In genomic region chr3:97710134-97710533, GRCm38 (mm10) we compare ENCODE assay signal across 26 mouse cellular contexts. TPM values are rescaled to one million over a fixed set of nuclear protein-coding genes. Genes with fewer than 3 reads are reported as not detected.
"Had no signal": no experiment of that assay in that cellular context is flagged by ENCODE, and none has a peak within 500 bp of the region (broad histone marks: within the 10 kb centered on the region; RNA-seq: fewer than 3 reads in every experiment).

No protein-coding gene starts in this region.

- H3K27ac ChIP-seq: lung, embryonic 15.5 days; macrophage; midbrain, embryonic 13.5 days; midbrain, embryonic 15.5 days; neural tube, embryonic 12.5 days had no signal

- H3K27me3 ChIP-seq: lung, embryonic 15.5 days; midbrain, embryonic 13.5 days; midbrain, embryonic 15.5 days; neural tube, embryonic 12.5 days had no signal

- H3K36me3 ChIP-seq: lung, embryonic 15.5 days; midbrain, embryonic 13.5 days; neural tube, embryonic 12.5 days had no signal

- ATAC-seq: midbrain, embryonic 13.5 days; midbrain, embryonic 15.5 days had no signal

- DNase-seq: lung, adult 2 months; lung, postnatal 10 days; lung, postnatal 36 days; right cerebral cortex, postnatal 25 days; right cerebral cortex, postnatal 4 days; spleen, adult 18-20 months; thymus, adult 18-20 months; thymus, postnatal 14 days; thymus, postnatal 36 days had no signal

- H3K4me3 ChIP-seq: lung, embryonic 15.5 days; megakaryocyte, embryonic 14.5 days; midbrain, embryonic 13.5 days; midbrain, embryonic 15.5 days; neural tube, embryonic 12.5 days had no signal

- H3K4me1 ChIP-seq: lung, embryonic 15.5 days; midbrain, embryonic 13.5 days; midbrain, embryonic 15.5 days; neural tube, embryonic 12.5 days had no signal

- H3K9me3 ChIP-seq: lung, embryonic 15.5 days; midbrain, embryonic 13.5 days; midbrain, embryonic 15.5 days; neural tube, embryonic 12.5 days had no signal

RNA-seq across cellular contexts. Expression of gene Gm17651, which starts 35.6 kb away (rescaled TPM):
- total RNA-seq: megakaryocyte progenitor cell, adult 5-6 weeks; midbrain, postnatal 0 days; monocyte, adult 5-6 weeks; neutrophil, adult 5-6 weeks had no signal
- polyA plus RNA-seq: liver, embryonic 16.5 days; lung, adult 2 months; lung, embryonic 15.5 days; macrophage; midbrain, embryonic 11.5 days; midbrain, embryonic 13.5 days; midbrain, embryonic 15.5 days; midbrain, postnatal 0 days; neural tube, embryonic 12.5 days; neural tube, embryonic 14.5 days; small intestine, adult 2 months; stomach, embryonic 14.5 days; stomach, embryonic 16.5 days; thymus, postnatal 0 days had no signal
